Mouse (Mus musculus) MEL (cell line): ENCODE measurements around the gene Lyg2. TPM values are rescaled to one million over a fixed set of nuclear protein-coding genes. Genes with fewer than 3 reads are reported as not detected.

Experiments used
- DNase-seq: peaks from one replicate; pipeline ENCODE4 v3.0.0; 2011; ENCODE audit warnings: low read depth, low spot score
- H3K27ac ChIP-seq: 2 replicates; pipeline ENCODE4 v1.5.1; 2012; ENCODE audit warnings: low read depth, mild to moderate bottlenecking, control low read depth, low read length, moderate library complexity; ENCODE audit not compliant: control insufficient read depth
- H3K27me3 ChIP-seq, 2 experiments: fragments of 150-350 bp in 1 of 2; sonication (generic) in 1 of 2; 2 replicates each; pipeline ENCODE4 v1.6.1; 2012; ENCODE audit warnings: low read length in 2 of 2, mild to moderate bottlenecking in 2 of 2, improper control_type of control experiment in 1 of 2, moderate library complexity in 1 of 2; ENCODE audit not compliant: insufficient read depth in 2 of 2, control insufficient read depth in 1 of 2
- H3K36me3 ChIP-seq, 2 experiments: 2 replicates each; pipeline ENCODE4 v1.6.1; 2012 to 2014; ENCODE audit warnings: low read length in 2 of 2, improper control_type of control experiment in 1 of 2, inconsistent platforms in 1 of 2, mild to moderate bottlenecking in 1 of 2; ENCODE audit not compliant: insufficient read depth in 2 of 2, control insufficient read depth in 1 of 2
- H3K4me1 ChIP-seq, 2 experiments: fragments of 150-350 bp in 1 of 2; sonication (generic) in 1 of 2; 2 replicates each; pipeline ENCODE4 v1.6.1; 2012; ENCODE audit warnings: low read length in 2 of 2, improper control_type of control experiment in 1 of 2, mild to moderate bottlenecking in 1 of 2; ENCODE audit not compliant: insufficient read depth in 2 of 2, control insufficient read depth in 1 of 2
- H3K4me3 ChIP-seq, 2 experiments: fragments of 150-350 bp in 1 of 2; sonication (generic) in 1 of 2; 2 replicates each; pipeline ENCODE4 v1.5.1; 2012; ENCODE audit warnings: low read depth in 2 of 2, low read length in 2 of 2, mild to moderate bottlenecking in 2 of 2, moderate library complexity in 2 of 2, control low read depth in 1 of 2, improper control_type of control experiment in 1 of 2; ENCODE audit not compliant: control insufficient read depth in 1 of 2, insufficient read depth in 1 of 2
- H3K79me2 ChIP-seq: 2 replicates; pipeline ENCODE4 v1.6.1; 2012; ENCODE audit warnings: mild to moderate bottlenecking, low read length, moderate library complexity; ENCODE audit not compliant: control insufficient read depth, poor library complexity, insufficient read depth
- H3K9ac ChIP-seq: 2 replicates; pipeline ENCODE4 v1.6.1; 2012; ENCODE audit warnings: low read depth, mild to moderate bottlenecking, control low read depth, low read length, moderate library complexity; ENCODE audit not compliant: control insufficient read depth, poor library complexity, severe bottlenecking
- H3K9me3 ChIP-seq: fragments of 150-350 bp; sonication (generic); replicated peaks from 2 replicates; pipeline ENCODE4 v1.6.1; 2012; ENCODE audit warnings: mild to moderate bottlenecking, low read length, improper control_type of control experiment, moderate library complexity; ENCODE audit not compliant: insufficient read depth
- EP300 ChIP-seq, 2 experiments: IDR thresholded peaks; 2 replicates each; pipeline ENCODE4 v1.6.1; 2011; ENCODE audit warnings: improper control_type of control experiment in 2 of 2, low read length in 2 of 2, low read depth in 1 of 2, mild to moderate bottlenecking in 1 of 2
- ETS1 ChIP-seq: IDR thresholded peaks from 2 replicates; pipeline ENCODE4 v1.6.1; 2012; ENCODE audit warnings: low read depth, mild to moderate bottlenecking, inconsistent platforms, low read length, improper control_type of control experiment, moderate library complexity
- MEF2A ChIP-seq: IDR thresholded peaks from 2 replicates; pipeline ENCODE4 v1.6.1; 2014; ENCODE audit warnings: low read depth, mild to moderate bottlenecking, inconsistent platforms, low read length, improper control_type of control experiment; ENCODE audit not compliant: poor library complexity, insufficient replicate concordance, severe bottlenecking; ENCODE audit errors: extremely low read depth
- MYC ChIP-seq: IDR thresholded peaks from 2 replicates; pipeline ENCODE4 v1.6.1; 2011; ENCODE audit warnings: low read depth, mild to moderate bottlenecking, low read length, improper control_type of control experiment, moderate library complexity
- NELFE ChIP-seq: IDR thresholded peaks from 2 replicates; pipeline ENCODE4 v1.6.1; 2011; ENCODE audit warnings: low read depth, low read length, improper control_type of control experiment
- POLR2A ChIP-seq, 2 experiments: IDR thresholded peaks; 2 replicates each; pipeline ENCODE4 v1.6.1; 2011 to 2012; ENCODE audit warnings: low read length in 2 of 2, mild to moderate bottlenecking in 2 of 2, control low read depth in 1 of 2, improper control_type of control experiment in 1 of 2, low read depth in 1 of 2, moderate library complexity in 1 of 2; ENCODE audit not compliant: control insufficient read depth in 1 of 2, insufficient read depth in 1 of 2, poor library complexity in 1 of 2
- POLR2AphosphoS2 ChIP-seq: IDR thresholded peaks from 2 replicates; pipeline ENCODE4 v1.6.1; 2011; ENCODE audit warnings: low read length, improper control_type of control experiment
- RAD21 ChIP-seq: IDR thresholded peaks from 2 replicates; pipeline ENCODE4 v1.6.1; 2011; ENCODE audit warnings: mild to moderate bottlenecking, low read depth, low read length, improper control_type of control experiment
- TBP ChIP-seq: IDR thresholded peaks from 2 replicates; pipeline ENCODE4 v1.8.0; 2011; ENCODE audit warnings: low read depth, low read length, improper control_type of control experiment
- TCF12 ChIP-seq: IDR thresholded peaks from 2 replicates; pipeline ENCODE4 v1.6.1; 2014; ENCODE audit warnings: low read depth, mild to moderate bottlenecking, inconsistent platforms, low read length, improper control_type of control experiment, moderate library complexity
- USF2 ChIP-seq, 2 experiments: IDR thresholded peaks; 2 replicates each; pipeline ENCODE4 v1.6.1; 2011 to 2012; ENCODE audit warnings: improper control_type of control experiment in 2 of 2, low read length in 2 of 2, borderline replicate concordance in 1 of 2, inconsistent platforms in 1 of 2, low read depth in 1 of 2, mild to moderate bottlenecking in 1 of 2; ENCODE audit not compliant: insufficient read depth in 1 of 2
- ZC3H11A ChIP-seq: IDR thresholded peaks from 2 replicates; pipeline ENCODE4 v1.6.1; 2012; ENCODE audit warnings: low read depth, mild to moderate bottlenecking, inconsistent platforms, low read length, improper control_type of control experiment
- ZKSCAN1 ChIP-seq: IDR thresholded peaks from 2 replicates; pipeline ENCODE4 v1.6.1; 2012; ENCODE audit warnings: low read depth, mild to moderate bottlenecking, inconsistent platforms, low read length, improper control_type of control experiment, moderate library complexity
- polyA plus RNA-seq, 2 experiments: library from polyadenylated mRNA; stranded (reverse) in 1 of 2; unstranded in 1 of 2; fragments of >175 nt in 1 of 2; fragments of >200 nt in 1 of 2; gene quantifications; 2 replicates each; pipeline versions ENCODE4 v1.2.1 to v1.2.4; 2012; ENCODE audit warnings: low replicate concordance in 2 of 2, low read depth in 1 of 2; ENCODE audit not compliant: insufficient read length in 2 of 2, insufficient read depth in 1 of 2, missing spikeins in 1 of 2
- total RNA-seq: library from RNA; depleted of rRNA; stranded (reverse); fragments of 300-350 nt; gene quantifications from 2 replicates; pipeline ENCODE4 v1.2.3, GENCODE M21; 2012

Lyg2 gene
- total and polyA plus RNA-seq, 3 experiments, result not detected

- TF ChIP-seq MEF2A (no peak), ZKSCAN1 (no peak), ETS1 (peak; percentile 32; the same call in 1 of the 2 replicates), TBP (no peak), ZC3H11A (peak; percentile 40)
Observed at GRCm38 (mm10) chr1:37903178-37903577, 13.1 kb downstream of the Lyg2 start (continued).

- TF ChIP-seq TCF12, result no peak
- TF ChIP-seq EP300 (IDR thresholded peaks at IDR 0.05; ENCODE audit: low read depth in 1 of 2, low read length in 2 of 2), result no peak
- TF ChIP-seq NELFE, result no peak
- TF ChIP-seq POLR2AphosphoS2, result 0 out of 2 replicates have a peak, but pooled peaks have one; percentile 18
- TF ChIP-seq MEF2A, result no peak
- TF ChIP-seq, all 39 proteins: peak for 1
- Histone ChIP-seq H3K4me3 (no peak overlapping the region), H3K9me3 (no peaks in the 10 kb centered on the region), H3K9ac (no peak overlapping the region), H3K27me3 (peaks cover 0 to 1% of the 10 kb centered on the region in 2 experiments; a peak in 1 of 4 replicates), H3K4me1 (no peaks in the 10 kb centered on the region), H3K79me2 (no peaks in the 10 kb centered on the region), H3K36me3 (peaks cover 0 to 10% of the 10 kb centered on the region in 2 experiments; a peak in 2 of 4 replicates), H3K27ac (no peak overlapping the region)
- DNase-seq, result peak; percentile 16
Observed at GRCm38 (mm10) chr1:37900288-37900687, 16.0 kb downstream of the Lyg2 start.

GRCm38 (mm10) chr1:37899816-37900215, 16.5 kb downstream of the Lyg2 start:
- Histone ChIP-seq H3K4me1 (no peaks in the 10 kb centered on the region), H3K79me2 (no peaks in the 10 kb centered on the region), H3K27me3 (no peaks in the 10 kb centered on the region; a peak in 1 of 4 replicates), H3K27ac (no peak overlapping the region), H3K36me3 (peaks cover 0 to 10% of the 10 kb centered on the region in 2 experiments; a peak in 2 of 4 replicates), H3K9me3 (no peaks in the 10 kb centered on the region), H3K4me3 (no peak overlapping the region), H3K9ac (no peak overlapping the region)
- no peak for DNase-seq
- no peak for TF ChIP-seq RAD21
- no peak for TF ChIP-seq USF2 (IDR thresholded peaks at IDR 0.05; ENCODE audit: borderline replicate concordance in 1 of 2, insufficient read depth in 1 of 2, low read depth in 1 of 2, low read length in 2 of 2)
- TF ChIP-seq MYC, result no peak
- 0 out of 2 replicates have a peak, but pooled peaks have one; percentile 33 for TF ChIP-seq POLR2AphosphoS2
- no peak for TF ChIP-seq MEF2A
- TF ChIP-seq ZKSCAN1, result no peak
- TF ChIP-seq POLR2A (IDR thresholded peaks at IDR 0.05; ENCODE audit: control insufficient read depth in 1 of 2, insufficient read depth in 1 of 2, low read depth in 1 of 2, low read length in 2 of 2, poor library complexity in 1 of 2), result peak in 1 of 2 experiments; percentile 31; a peak in 1 of 4 replicates
